Mouse (Mus musculus) liver, embryonic 14.5 days (tissue): ENCODE measurements at regions not wholly inside any gene's neighbourhood (a gene's known extent, or its start where the extent isn't known, plus 50 kb on each side); places are given as distances from the start of the nearest gene placed in this dataset.

Experiments
- CTCF ChIP-seq: IDR thresholded peaks from 2 replicates; pipeline ENCODE4 v1.5.1; 2016; ENCODE audit warnings: antibody characterized with exemption, low read depth, control low read depth
- EP300 ChIP-seq: IDR thresholded peaks from 2 replicates; pipeline ENCODE4 v1.6.1; 2016; ENCODE audit warnings: antibody characterized with exemption, low read depth

DNA sequence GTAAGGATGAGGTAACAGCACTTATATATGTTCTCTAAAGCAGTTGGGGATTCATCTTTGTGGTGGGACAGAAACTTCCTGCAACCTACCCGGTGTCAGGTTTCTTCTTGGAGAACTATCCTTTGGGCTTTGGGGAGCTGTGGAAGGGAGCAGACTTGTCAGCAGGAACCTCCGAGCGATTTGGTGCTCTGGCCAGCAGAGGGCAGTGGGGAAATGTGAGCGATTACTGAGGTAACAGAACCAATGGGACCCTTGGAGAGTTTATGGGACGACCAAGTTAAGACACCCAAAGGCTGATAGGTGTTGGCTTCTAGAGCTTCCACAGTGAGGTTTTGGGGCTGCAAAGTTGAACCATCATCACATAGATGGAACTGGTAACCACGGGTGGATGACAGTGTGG, 160.6 kb upstream of the Kif2a start:
- peak; percentile 60 for TF ChIP-seq CTCF
- no peak for TF ChIP-seq EP300
